In the genomic region with DNA sequence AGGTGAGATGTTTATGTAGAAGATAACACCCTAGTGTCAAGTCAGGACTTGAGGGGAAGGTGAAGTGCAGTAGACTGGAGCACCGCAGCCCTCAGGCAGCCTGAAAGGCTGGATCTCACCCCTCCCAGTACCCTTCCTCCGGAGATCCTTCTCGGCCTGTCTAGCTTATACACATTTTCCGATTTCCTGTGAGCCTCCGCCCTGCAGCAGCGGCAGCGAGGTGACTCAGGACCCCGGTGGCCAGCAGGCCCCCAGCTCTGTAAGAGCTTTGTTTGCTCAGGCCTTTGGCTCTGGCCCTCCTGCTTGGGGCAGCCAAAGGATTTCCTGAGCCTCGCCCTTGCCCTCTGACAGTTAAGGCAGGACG, we compare ENCODE assay signal across 8 mouse cellular contexts. TPM values are rescaled to one million over a fixed set of nuclear protein-coding genes. Genes with fewer than 3 reads are reported as not detected.
DNase-seq lines count a peak whose midpoint lies in the region; ATAC-seq lines count a peak whose summit lies in the region.

No protein-coding gene starts in this region.

- peak overlapping the region; percentile 93 for H3K4me2 ChIP-seq in kidney, embryonic 14.5 days (replicated peaks; ENCODE audit: low read depth, low read length)

- no peaks in the 10 kb centered on the region for H3K27me3 ChIP-seq in kidney, embryonic 14.5 days (ENCODE audit: control insufficient read depth, insufficient read depth, low read length)

- WGBS in kidney, embryonic 14.5 days, result 17% methylated on average over 10 of the region's 10 CpGs

- peak overlapping the region; percentile 88; the same call in 1 of the 2 replicates for H3K27ac ChIP-seq in kidney, embryonic 14.5 days (ENCODE audit: low read depth, low read length)

- no peaks in the 10 kb centered on the region for H3K9me3 ChIP-seq in kidney, embryonic 14.5 days (ENCODE audit: control insufficient read depth, low read length)

- H3K4me1 ChIP-seq in kidney, embryonic 14.5 days (ENCODE audit: control insufficient read depth, insufficient read depth, low read length), result peaks cover 4% of the 10 kb centered on the region; the same call in 1 of the 2 replicates

- H3K4me3 ChIP-seq in kidney, embryonic 14.5 days (ENCODE audit: low read length), result peak overlapping the region; percentile 64

- H3K36me3 ChIP-seq in kidney, embryonic 14.5 days (ENCODE audit: control insufficient read depth, insufficient read depth, low read length), result peaks cover 7% of the 10 kb centered on the region; the same call in 1 of the 2 replicates

- peak; percentile 40 for DNase-seq in kidney, adult 11 months
- no peak for DNase-seq in kidney, adult 9 months
- peak; percentile 71 to 85 for DNase-seq in heart, adult 18-20 months
- peak; percentile 69 for DNase-seq in lung, postnatal 36 days
- DNase-seq in ovary, postnatal 36 days (ENCODE audit: low spot score), result no peak
- no peak for DNase-seq in thymus, postnatal 14 days

- H3K9ac ChIP-seq in kidney, embryonic 14.5 days (ENCODE audit: low read depth, low read length), result peak overlapping the region; percentile 42

- peak; percentile 10; the same call in 1 of the 2 replicates for ATAC-seq in kidney, embryonic 14.5 days (ENCODE audit: low FRiP score, low TSS enrichment)
- no peak for ATAC-seq in cerebellum, adult (ENCODE audit: insufficient number of reproducible peaks, low FRiP score, low TSS enrichment)

RNA-seq across cellular contexts. Expression of a gene that starts 0.8 kb away (rescaled TPM):
- total RNA-seq in heart, adult 18-20 months (2021), result 1 to 10 TPM; 7.8 to 9.3 TPM
- polyA plus RNA-seq in kidney, embryonic 14.5 days (2014; fragmentation: Nextera tagmentation; extraction: Ambion mirVana), result 7.8 and 9.1 TPM in 2 replicates

RNA-seq across cellular contexts. Expression of a gene that starts 15.1 kb away (rescaled TPM):
- total RNA-seq in heart, adult 18-20 months (2021), result 1 to 10 TPM; 2.8 to 3.9 TPM
- 36.3 and 40.9 TPM in 2 replicates for polyA plus RNA-seq in kidney, embryonic 14.5 days (2014; fragmentation: Nextera tagmentation; extraction: Ambion mirVana)

RNA-seq across cellular contexts. Expression of a gene that starts 21.2 kb away (rescaled TPM):
- 10 to 100 TPM; 94.9 to 98.5 TPM for total RNA-seq in heart, adult 18-20 months (2021)
- polyA plus RNA-seq in kidney, embryonic 14.5 days (2014; fragmentation: Nextera tagmentation; extraction: Ambion mirVana), result 647 and 702 TPM in 2 replicates

RNA-seq across cellular contexts. Expression of a gene that starts 29.6 kb away (rescaled TPM):
- total RNA-seq in heart, adult 18-20 months (2021), result 1 to 10 TPM; 6.3 to 6.8 TPM
- 41.2 and 42.6 TPM in 2 replicates for polyA plus RNA-seq in kidney, embryonic 14.5 days (2014; fragmentation: Nextera tagmentation; extraction: Ambion mirVana)

RNA-seq across cellular contexts. Expression of a gene that starts 46.1 kb away (rescaled TPM):
- total RNA-seq in heart, adult 18-20 months (2021), result 10 to 100 TPM; 21.8 to 23.5 TPM
- polyA plus RNA-seq in kidney, embryonic 14.5 days (2014; fragmentation: Nextera tagmentation; extraction: Ambion mirVana), result 9.4 and 11.9 TPM in 2 replicates

Comparison
In these comparisons a context has a peak if more than half of its experiments do, and no peak if none do; other contexts are left out.
1. DNase-seq: peak in kidney, adult 11 months (single experiment), heart, adult 18-20 months (2 of 2) and lung, postnatal 36 days (single experiment); none in kidney, adult 9 months (single experiment), ovary, postnatal 36 days (single experiment) and thymus, postnatal 14 days (single experiment).